Mouse (Mus musculus) heart, postnatal 0 days (tissue): ENCODE measurements around the gene Cks1brt. TPM values are rescaled to one million over a fixed set of nuclear protein-coding genes. Genes with fewer than 3 reads are reported as not detected.

Source experiments
- ATAC-seq: fragments of 200-750 bp; cut with Nextera tagmentation; 2 replicates; pipeline ENCODE4 v1.8.0; 2017; ENCODE audit warnings: low read depth, moderate number of reproducible peaks, moderate library complexity; ENCODE audit not compliant: insufficient read depth
- DNase-seq: peaks from one replicate; pipeline ENCODE4 v3.0.0-alpha.2; 2016; ENCODE audit warnings: low spot score
- H3K27ac ChIP-seq: fragments of 300-500 bp; sonication (generic); 2 replicates; pipeline ENCODE4 v1.5.1; 2014; ENCODE audit warnings: low read depth, mild to moderate bottlenecking
- H3K27me3 ChIP-seq: fragments of 300-500 bp; sonication (generic); 2 replicates; pipeline ENCODE4 v1.6.1; 2014; ENCODE audit warnings: low read length, mixed read lengths; ENCODE audit not compliant: control insufficient read depth, insufficient read depth
- H3K36me3 ChIP-seq: fragments of 300-500 bp; sonication (generic); replicated peaks from 2 replicates; pipeline ENCODE4 v1.6.1; 2014; ENCODE audit warnings: low read length, mixed read lengths; ENCODE audit not compliant: control insufficient read depth, insufficient read depth
- H3K4me1 ChIP-seq: fragments of 300-500 bp; sonication (generic); 2 replicates; pipeline ENCODE4 v1.6.1; 2014; ENCODE audit warnings: antibody characterized with exemption; ENCODE audit not compliant: control insufficient read depth, insufficient read depth
- H3K4me2 ChIP-seq: fragments of 300-500 bp; sonication (generic); 2 replicates; pipeline ENCODE4 v1.6.1; 2014; ENCODE audit warnings: low read depth, mild to moderate bottlenecking, low read length, moderate library complexity
- H3K4me3 ChIP-seq: fragments of 300-500 bp; sonication (generic); 2 replicates; pipeline ENCODE4 v1.5.1; 2014; ENCODE audit warnings: low read depth, low read length
- H3K9ac ChIP-seq: fragments of 300-500 bp; sonication (generic); replicated peaks from 2 replicates; pipeline ENCODE4 v1.6.1; 2014; ENCODE audit warnings: low read depth, low read length, mixed read lengths
- H3K9me3 ChIP-seq: fragments of 300-500 bp; sonication (generic); replicated peaks from 2 replicates; pipeline ENCODE4 v1.6.1; 2016; ENCODE audit warnings: low read length; ENCODE audit not compliant: control insufficient read depth
- CTCF ChIP-seq: IDR thresholded peaks from 2 replicates; pipeline ENCODE4 v1.5.1; 2016; ENCODE audit warnings: antibody characterized with exemption, control low read depth, low read depth
- EP300 ChIP-seq: IDR thresholded peaks from 2 replicates; pipeline ENCODE4 v1.6.1; 2016; ENCODE audit warnings: antibody characterized with exemption, low read depth
- WGBS: fragments of 180-500 bp; shearing (Covaris S2); extraction: QIAGEN DNeasy Blood & Tissue Kit; methylation state at CpG from one replicate; pipeline ENCODE4 v1.1.7; 2014; 5-methylcytosine and 5-hydroxymethylcytosine counted together
- microRNA-seq: library from miRNA; unstranded; fragments of <30 nt; microRNA quantifications from one replicate; pipeline ENCODE4, GENCODE M21; 2016
- polyA plus RNA-seq: library from polyadenylated mRNA; unstranded; fragments of >200 nt; fragmentation: Nextera tagmentation; extraction: Ambion mirVana; gene quantifications from 2 replicates; pipeline ENCODE4 v1.2.1, GENCODE M21; 2015
- total RNA-seq: library from RNA; depleted of rRNA; stranded (reverse); fragments of >200 nt; gene quantifications from 2 replicates; pipeline ENCODE4 v1.2.3, GENCODE M21; 2014; ENCODE audit warnings: low replicate concordance; rRNA removed

Gene Cks1brt
- total and polyA plus RNA-seq, 2 experiments from 2014 or later = not detected

GRCm38 (mm10) chr8:85175892-85176291 lies 24.2 kb downstream of the Cks1brt start:
- Histone ChIP-seq H3K27me3 (no peaks in the 10 kb centered on the region), H3K4me1 (no peaks in the 10 kb centered on the region)
- WGBS = 79% methylated on average over 7 of the region's 7 CpGs

GRCm38 (mm10) chr8:85192346-85192745 lies 40.6 kb downstream of the Cks1brt start:
- WGBS = 47% methylated on average over 1 of the region's 1 CpGs
- no peak for DNase-seq

More at GRCm38 (mm10) chr8:85175892-85176291, 24.2 kb downstream of the Cks1brt start:
- H3K4me3 ChIP-seq = no peak overlapping the region
- DNase-seq (no peak), ATAC-seq (no peak)
- H3K9ac ChIP-seq = no peak overlapping the region
- H3K9me3 ChIP-seq = no peaks in the 10 kb centered on the region
- H3K36me3 ChIP-seq = no peaks in the 10 kb centered on the region
- no peak overlapping the region for H3K27ac ChIP-seq
- no peak overlapping the region for H3K4me2 ChIP-seq
- TF ChIP-seq CTCF (no peak), EP300 (no peak)

GRCm38 (mm10) chr8:85220220-85220619 lies 68.5 kb downstream of the Cks1brt start:
- H3K4me2 ChIP-seq = no peak overlapping the region
- H3K36me3 ChIP-seq = no peaks in the 10 kb centered on the region
- no peak overlapping the region for H3K9ac ChIP-seq
- no peaks in the 10 kb centered on the region for H3K9me3 ChIP-seq
- H3K27me3 ChIP-seq = no peaks in the 10 kb centered on the region
- H3K27ac ChIP-seq = peak overlapping the region; percentile 73
- 72% methylated on average over 4 of the region's 4 CpGs for WGBS
- no peak overlapping the region for H3K4me3 ChIP-seq
- TF ChIP-seq EP300 (no peak), CTCF (no peak)
- DNase-seq (no peak), ATAC-seq (no peak)
- no peaks in the 10 kb centered on the region for H3K4me1 ChIP-seq

More at GRCm38 (mm10) chr8:85192346-85192745, 40.6 kb downstream of the Cks1brt start:
- no peak for ATAC-seq
- Histone ChIP-seq H3K36me3 (no peaks in the 10 kb centered on the region), H3K4me3 (no peak overlapping the region), H3K9ac (no peak overlapping the region), H3K9me3 (0 out of 2 replicates have a peak, but pooled peaks cover 4% of the 10 kb centered on the region), H3K4me2 (no peak overlapping the region), H3K27me3 (no peaks in the 10 kb centered on the region), H3K4me1 (no peaks in the 10 kb centered on the region), H3K27ac (no peak overlapping the region)
- TF ChIP-seq CTCF = no peak
- TF ChIP-seq EP300 = no peak

GRCm38 (mm10) chr8:85220992-85221391 lies 69.3 kb downstream of the Cks1brt start:
- Histone ChIP-seq H3K4me1 (no peaks in the 10 kb centered on the region), H3K4me3 (no peak overlapping the region), H3K36me3 (no peaks in the 10 kb centered on the region), H3K27me3 (no peaks in the 10 kb centered on the region), H3K4me2 (no peak overlapping the region), H3K9me3 (no peaks in the 10 kb centered on the region), H3K27ac (peak overlapping the region; percentile 80), H3K9ac (no peak overlapping the region)
- peak; percentile 90 for ATAC-seq
- 25% methylated on average over 6 of the region's 6 CpGs for WGBS
- peak; percentile 63 for DNase-seq
- TF ChIP-seq CTCF = 0 out of 2 replicates have a peak, but pooled peaks have one; percentile 7
- TF ChIP-seq EP300 = peak; percentile 85

Small RNA genes within 50 kb of the gene (microRNA-seq; reads per million reads assigned to microRNA genes)
- not detected for gene Gm23388

Other genes with a start within 250 kb of the Cks1brt start
- not detected in 2 replicates for gene Klf1, start 250.0 kb upstream of the Cks1brt start, total RNA-seq
- 0.27 and 0.56 TPM in 2 replicates for gene Klf1, start 250.0 kb upstream of the Cks1brt start, polyA plus RNA-seq
- 6.0 and 11.0 TPM in 2 replicates for gene Dnase2a, start 243.4 kb upstream of the Cks1brt start, total RNA-seq
- gene Dnase2a, start 243.4 kb upstream of the Cks1brt start, polyA plus RNA-seq = 4.6 and 5.6 TPM in 2 replicates
- 0.08 TPM in 1 of 2 replicates, not detected in the other for gene Mast1, start 214.6 kb upstream of the Cks1brt start, total RNA-seq
- gene Mast1, start 214.6 kb upstream of the Cks1brt start, polyA plus RNA-seq = 0.05 TPM in 1 of 2 replicates, not detected in the other
- gene Rtbdn, start 204.9 kb upstream of the Cks1brt start, total RNA-seq = not detected in 2 replicates
- gene Rtbdn, start 204.9 kb upstream of the Cks1brt start, polyA plus RNA-seq = 0.10 TPM in 1 of 2 replicates, not detected in the other
- not detected in 2 replicates for gene Gm49661, start 182.5 kb upstream of the Cks1brt start, total RNA-seq
- not detected in 2 replicates for gene Gm49661, start 182.5 kb upstream of the Cks1brt start, polyA plus RNA-seq
- 647 and 809 TPM in 2 replicates for gene Prdx2, start 182.3 kb upstream of the Cks1brt start, total RNA-seq
- gene Prdx2, start 182.3 kb upstream of the Cks1brt start, polyA plus RNA-seq = 758 and 782 TPM in 2 replicates
- 57.9 and 76.4 TPM in 2 replicates for gene Rnaseh2a, start 182.2 kb upstream of the Cks1brt start, total RNA-seq
- gene Rnaseh2a, start 182.2 kb upstream of the Cks1brt start, polyA plus RNA-seq = 52.6 and 57.3 TPM in 2 replicates
- gene Junb, start 173.2 kb upstream of the Cks1brt start, total RNA-seq = 28.9 and 39.6 TPM in 2 replicates
- gene Junb, start 173.2 kb upstream of the Cks1brt start, polyA plus RNA-seq = 10.3 and 13.0 TPM in 2 replicates
- 1.9 and 4.8 TPM in 2 replicates for gene Hook2, start 161.3 kb upstream of the Cks1brt start, total RNA-seq
- gene Hook2, start 161.3 kb upstream of the Cks1brt start, polyA plus RNA-seq = 3.5 and 4.7 TPM in 2 replicates
- gene Best2, start 137.4 kb upstream of the Cks1brt start, total RNA-seq = not detected in 2 replicates
- gene Best2, start 137.4 kb upstream of the Cks1brt start, polyA plus RNA-seq = not detected in 2 replicates
- 134 and 152 TPM in 2 replicates for gene Asna1, start 126.6 kb upstream of the Cks1brt start, total RNA-seq
- gene Asna1, start 126.6 kb upstream of the Cks1brt start, polyA plus RNA-seq = 106 and 110 TPM in 2 replicates
- gene Trir, start 125.1 kb upstream of the Cks1brt start, total RNA-seq = 98.5 and 196 TPM in 2 replicates
- 62.4 and 66.5 TPM in 2 replicates for gene Trir, start 125.1 kb upstream of the Cks1brt start, polyA plus RNA-seq
- gene Tnpo2, start 115.0 kb upstream of the Cks1brt start, total RNA-seq = 27.4 and 34.8 TPM in 2 replicates
- 11.5 and 13.0 TPM in 2 replicates for gene Tnpo2, start 115.0 kb upstream of the Cks1brt start, polyA plus RNA-seq
- gene Fbxw9, start 91.9 kb upstream of the Cks1brt start, total RNA-seq = 29.1 and 32.6 TPM in 2 replicates
- 16.2 and 16.5 TPM in 2 replicates for gene Fbxw9, start 91.9 kb upstream of the Cks1brt start, polyA plus RNA-seq
- not detected in 2 replicates for gene Gm5741, start 83.9 kb upstream of the Cks1brt start, total RNA-seq
- gene Gm5741, start 83.9 kb upstream of the Cks1brt start, polyA plus RNA-seq = not detected in 2 replicates
- gene Dhps, start 80.2 kb upstream of the Cks1brt start, total RNA-seq = 25.9 and 48.2 TPM in 2 replicates
- 45.0 and 48.3 TPM in 2 replicates for gene Dhps, start 80.2 kb upstream of the Cks1brt start, polyA plus RNA-seq
- gene Wdr83os, start 71.2 kb upstream of the Cks1brt start, total RNA-seq = 101 and 116 TPM in 2 replicates
- 99.8 and 103 TPM in 2 replicates for gene Wdr83os, start 71.2 kb upstream of the Cks1brt start, polyA plus RNA-seq
- gene Wdr83, start 70.6 kb upstream of the Cks1brt start, total RNA-seq = 16.2 and 31.0 TPM in 2 replicates
- 38.8 and 42.9 TPM in 2 replicates for gene Wdr83, start 70.6 kb upstream of the Cks1brt start, polyA plus RNA-seq
- gene Man2b1, start 68.7 kb upstream of the Cks1brt start, total RNA-seq = 47.2 and 87.1 TPM in 2 replicates
- gene Man2b1, start 68.7 kb upstream of the Cks1brt start, polyA plus RNA-seq = 24.0 and 24.9 TPM in 2 replicates
- 0.15 TPM in 1 of 2 replicates, not detected in the other for gene Zfp791, start 28.8 kb upstream of the Cks1brt start, total RNA-seq
- 0.97 and 1.2 TPM in 2 replicates for gene Zfp791, start 28.8 kb upstream of the Cks1brt start, polyA plus RNA-seq
- gene Olfr371, start 74.1 kb downstream of the Cks1brt start, total RNA-seq = not detected in 2 replicates
- not detected in 2 replicates for gene Olfr371, start 74.1 kb downstream of the Cks1brt start, polyA plus RNA-seq
- gene Orc6, start 147.7 kb downstream of the Cks1brt start, total RNA-seq = 15.9 and 23.3 TPM in 2 replicates
- 25.7 and 26.3 TPM in 2 replicates for gene Orc6, start 147.7 kb downstream of the Cks1brt start, polyA plus RNA-seq
- gene Vps35, start 147.9 kb downstream of the Cks1brt start, total RNA-seq = 71.5 and 77.2 TPM in 2 replicates
- gene Vps35, start 147.9 kb downstream of the Cks1brt start, polyA plus RNA-seq = 82.3 and 82.5 TPM in 2 replicates
- 398 and 403 TPM in 2 replicates for gene Mylk3, start 234.4 kb downstream of the Cks1brt start, total RNA-seq
- 321 and 340 TPM in 2 replicates for gene Mylk3, start 234.4 kb downstream of the Cks1brt start, polyA plus RNA-seq